Mouse (Mus musculus): ENCODE data around the gene Plac9a.
"Not testable (repeated sequence)": the region's sequence is repeated elsewhere in the genome, so short reads cannot be mapped to it uniquely, and the experiment has no call there.

The Plac9a gene

DNA sequence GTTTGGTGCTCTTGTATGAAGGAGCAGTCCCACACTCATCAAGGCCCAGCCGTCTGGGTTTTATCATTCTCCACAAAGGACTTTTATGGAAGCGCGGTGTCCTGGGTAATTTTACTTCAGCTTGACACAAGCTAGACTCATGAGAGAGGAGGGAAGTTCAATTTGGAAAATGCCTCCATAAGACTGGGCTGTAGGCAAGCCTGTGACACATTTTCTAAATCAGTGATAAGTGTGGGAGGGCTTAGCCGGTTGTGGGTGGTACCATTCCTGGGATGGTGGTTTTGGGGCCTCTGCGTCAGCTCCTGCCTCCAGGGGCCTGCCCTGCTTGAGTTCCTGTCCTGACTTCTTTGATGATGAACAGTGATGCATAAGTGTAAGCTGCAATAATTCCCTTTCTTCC is 37.6 kb downstream of the Plac9a start:
- DNase-seq (ENCODE audit: low spot score in 2 of 2) = no peak

DNA sequence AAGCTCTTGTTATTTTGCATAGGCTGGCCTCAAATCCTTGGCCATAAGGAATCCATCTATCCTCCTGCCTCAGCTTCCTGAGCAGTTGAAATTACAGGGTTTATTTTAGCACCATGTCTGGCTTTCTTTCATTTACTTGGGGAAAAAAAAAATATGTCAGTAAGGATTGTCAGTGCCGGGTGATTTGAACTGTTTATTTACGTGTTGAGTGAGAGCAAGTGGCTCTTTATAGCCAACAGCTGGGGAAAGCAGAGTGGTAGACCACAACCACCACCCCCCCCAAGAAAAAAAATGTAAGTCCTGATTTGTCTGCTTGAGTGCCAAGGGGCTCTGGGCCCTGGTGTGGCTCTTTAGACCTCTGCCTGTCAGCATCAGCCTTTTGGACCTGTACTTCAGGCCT is 39.2 kb downstream of the Plac9a start:
- DNase-seq (ENCODE audit: low spot score in 2 of 2) = no peak

DNA sequence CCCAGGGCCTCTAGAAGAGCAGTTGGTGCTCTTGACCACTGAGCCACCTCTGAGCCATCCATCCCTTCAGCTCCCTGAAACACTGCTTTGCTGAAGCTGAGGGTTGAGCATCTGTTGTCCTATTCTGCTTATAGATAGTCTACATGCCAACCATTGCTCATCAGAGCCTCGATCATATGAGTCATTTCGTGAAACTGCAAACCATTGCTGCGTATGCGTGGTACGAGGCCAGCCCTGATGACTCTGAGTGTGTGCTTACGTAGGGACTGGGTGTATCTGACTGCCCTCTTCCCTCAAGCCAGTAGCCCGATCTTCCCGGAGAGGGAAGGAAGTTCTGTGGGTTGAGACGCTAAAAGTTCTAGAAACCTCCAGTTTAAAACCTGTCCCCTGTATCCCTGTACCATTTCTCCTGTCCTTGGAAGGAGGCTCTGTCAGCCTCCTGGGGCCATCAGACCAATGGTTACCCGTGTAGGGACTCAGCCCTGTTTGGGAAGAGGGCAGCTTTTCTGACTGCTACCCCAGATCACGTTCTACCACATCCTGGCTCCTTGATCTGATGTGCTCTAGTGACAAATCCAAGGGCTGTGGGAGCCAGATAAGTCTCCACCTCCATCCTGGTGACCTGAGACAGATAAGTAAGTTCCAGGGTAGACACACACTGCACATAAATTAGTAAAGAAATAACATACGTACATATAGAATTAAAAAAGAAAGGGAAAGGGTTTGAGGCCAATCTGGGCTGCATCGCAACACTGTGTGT is 40.9 kb downstream of the Plac9a start:
- DNase-seq (ENCODE audit: low spot score in 2 of 2) = no peak

DNA sequence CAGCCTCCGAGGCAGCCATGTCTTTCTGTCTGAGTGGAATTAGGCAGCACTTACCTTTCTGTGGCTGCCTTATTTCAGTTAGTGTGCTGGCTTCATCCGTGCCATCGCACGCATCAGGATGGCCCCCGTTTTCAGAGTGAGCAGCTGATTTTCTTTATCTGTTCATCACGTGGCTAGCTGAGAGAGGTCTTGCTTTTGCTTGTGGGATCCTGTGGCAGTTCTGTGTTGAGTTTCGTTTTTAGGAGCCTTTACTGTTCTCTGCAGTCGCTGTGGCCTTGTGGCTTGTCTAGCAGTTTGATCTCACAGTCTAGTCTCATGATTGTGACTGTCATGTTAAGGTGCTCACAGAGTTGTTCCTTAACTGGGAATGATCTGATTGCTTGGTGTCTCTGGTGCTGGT is 45.0 kb downstream of the Plac9a start:
- DNase-seq (ENCODE audit: low spot score in 2 of 2) = no peak

DNA sequence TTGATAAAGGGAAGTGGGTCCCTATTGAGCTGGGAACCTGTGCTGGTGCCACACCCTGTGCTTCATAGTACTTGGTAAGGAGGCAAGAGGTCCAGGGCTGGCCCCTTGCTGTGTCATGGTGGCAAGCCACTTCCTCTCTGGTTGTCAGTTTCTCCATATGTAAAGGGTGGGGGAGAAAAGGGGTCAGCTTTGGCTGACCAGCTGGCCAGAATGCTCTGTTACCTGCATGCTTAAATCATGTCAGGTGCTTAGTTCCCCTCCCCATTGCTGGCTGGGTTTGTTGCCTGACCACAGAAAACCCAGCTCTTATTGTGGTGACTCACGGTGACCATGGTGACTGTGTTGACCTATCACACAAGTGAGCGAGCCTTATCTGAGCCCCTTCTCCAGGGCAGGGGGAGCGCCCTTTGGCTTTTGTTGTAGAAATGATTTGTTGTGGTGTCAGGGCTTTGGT is 45.7 kb downstream of the Plac9a start:
- DNase-seq (ENCODE audit: low spot score in 2 of 2) = peak in 1 of 2 experiments; percentile 39

DNA sequence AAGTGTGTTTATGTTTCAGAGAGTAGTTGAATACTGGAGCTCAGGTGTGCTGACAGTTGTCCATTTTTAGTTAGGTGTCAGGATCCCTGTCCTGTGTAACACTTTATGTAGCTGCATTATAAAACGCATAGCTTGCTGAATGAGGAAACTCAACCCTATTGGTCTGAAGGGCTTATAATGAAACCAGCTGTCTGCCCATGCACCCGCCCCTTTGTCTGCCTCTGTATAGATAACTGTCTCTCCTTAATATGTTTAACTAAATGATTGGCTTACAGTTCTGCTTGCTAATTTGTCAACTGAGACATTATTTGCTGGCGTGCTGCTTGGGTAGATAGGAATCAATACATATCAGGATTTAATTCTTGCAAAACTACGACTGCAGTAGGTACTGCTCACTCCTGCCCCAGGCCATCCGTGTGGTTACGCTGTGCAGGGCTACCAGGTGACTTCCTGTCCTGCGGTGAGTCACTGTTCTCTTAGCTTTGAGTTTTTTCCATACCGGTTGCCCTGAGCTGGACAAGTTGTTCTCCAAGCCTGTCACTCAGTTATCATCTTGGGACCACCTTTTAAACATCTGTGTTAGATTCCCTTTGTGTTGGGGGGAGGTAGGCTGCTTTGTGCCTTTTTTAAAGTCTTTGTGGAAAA is 47.5 kb downstream of the Plac9a start:
- no peak for DNase-seq (ENCODE audit: low spot score in 2 of 2)

- DNase-seq (ENCODE audit: low spot score in 2 of 2) = no peak
Measured at GRCm38 (mm10) chr14:25853717-25854452, 49.0 kb downstream of the Plac9a start.

- no peak for DNase-seq (ENCODE audit: low spot score in 2 of 2)
Measured at GRCm38 (mm10) chr14:25853295-25853694, 49.6 kb downstream of the Plac9a start.

DNA sequence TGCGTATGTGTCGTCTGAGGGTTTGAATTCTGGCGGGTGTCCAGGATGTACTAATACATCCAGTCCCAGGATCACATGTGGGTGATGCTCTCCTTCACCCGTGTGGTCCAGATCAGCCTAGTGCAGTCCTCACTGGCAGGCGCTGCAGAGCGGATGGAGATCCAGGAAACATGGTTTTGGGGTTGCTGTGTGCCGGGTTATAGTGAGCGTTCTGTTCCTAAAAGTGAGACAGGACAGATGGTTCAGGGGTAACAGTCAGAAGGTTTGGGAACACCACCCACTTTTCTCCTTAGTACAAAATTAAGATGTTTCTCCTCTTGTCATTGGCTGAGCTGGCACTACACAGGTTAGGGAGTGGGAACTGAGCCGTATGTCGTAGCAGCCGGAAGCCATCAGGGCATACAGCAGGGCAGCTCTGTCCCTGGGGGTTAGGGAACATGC is 50.8 kb downstream of the Plac9a start:
- no peak for DNase-seq (ENCODE audit: low spot score in 2 of 2)

DNA sequence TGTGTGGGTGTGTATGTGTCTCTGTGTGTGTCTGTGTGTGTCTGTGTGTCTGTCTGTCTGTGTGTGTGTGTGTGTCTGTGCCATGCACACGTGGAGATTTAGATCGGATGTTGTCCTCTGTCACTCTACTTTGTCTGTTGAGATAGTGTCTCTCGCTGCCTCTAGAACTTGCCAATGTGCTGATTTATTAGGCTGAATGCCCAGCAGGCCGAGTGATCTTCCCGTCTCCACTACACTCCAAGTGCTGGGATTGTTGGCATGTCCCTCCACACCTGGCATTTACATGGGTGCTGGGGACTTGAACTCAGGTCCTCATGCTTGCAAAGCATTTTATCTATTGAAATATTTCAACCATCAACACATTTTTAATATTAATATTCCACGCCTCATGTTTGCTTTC is 51.7 kb downstream of the Plac9a start:
- no peak for DNase-seq (ENCODE audit: low spot score in 2 of 2)

DNA sequence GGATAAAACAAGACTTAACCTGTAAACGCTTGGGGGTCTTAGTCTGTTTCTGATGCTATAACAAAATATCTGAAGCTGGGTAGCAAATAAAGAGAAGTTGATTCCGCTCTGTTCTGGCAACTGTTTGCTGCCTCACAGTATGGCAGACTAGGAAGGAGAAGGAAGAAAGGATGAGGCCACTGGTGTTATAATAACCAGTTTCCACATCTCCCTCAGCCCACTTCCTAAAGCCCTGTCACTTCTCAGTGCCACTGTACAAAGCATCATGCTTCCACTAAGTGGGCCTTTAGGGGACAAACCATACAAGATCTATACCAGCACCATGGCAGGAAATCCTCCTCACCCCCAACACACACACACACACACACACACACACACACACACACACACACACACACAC is 52.5 kb downstream of the Plac9a start:
- DNase-seq (ENCODE audit: low spot score in 2 of 2) = no peak

DNA sequence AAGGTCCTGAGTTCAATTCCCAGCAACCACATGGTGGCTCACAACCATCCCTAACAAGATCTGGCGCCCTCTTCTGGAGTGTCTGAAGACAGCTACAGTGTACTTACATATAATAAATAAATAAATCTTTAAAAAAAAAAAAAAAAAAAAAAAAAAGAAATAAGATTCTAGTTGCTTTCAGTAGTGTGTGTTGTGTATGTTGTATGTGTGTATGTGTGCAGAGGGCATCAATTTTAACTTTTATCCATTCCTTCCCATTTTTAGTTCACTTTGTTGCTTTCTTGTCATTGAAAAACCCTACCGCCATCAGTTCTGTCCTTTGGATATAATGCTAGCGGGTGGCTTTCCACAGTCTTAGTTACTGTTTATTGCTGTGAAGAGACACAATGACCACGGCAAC is 54.2 kb downstream of the Plac9a start:
- not testable (repeated sequence) for DNase-seq (ENCODE audit: low spot score in 2 of 2)

DNA sequence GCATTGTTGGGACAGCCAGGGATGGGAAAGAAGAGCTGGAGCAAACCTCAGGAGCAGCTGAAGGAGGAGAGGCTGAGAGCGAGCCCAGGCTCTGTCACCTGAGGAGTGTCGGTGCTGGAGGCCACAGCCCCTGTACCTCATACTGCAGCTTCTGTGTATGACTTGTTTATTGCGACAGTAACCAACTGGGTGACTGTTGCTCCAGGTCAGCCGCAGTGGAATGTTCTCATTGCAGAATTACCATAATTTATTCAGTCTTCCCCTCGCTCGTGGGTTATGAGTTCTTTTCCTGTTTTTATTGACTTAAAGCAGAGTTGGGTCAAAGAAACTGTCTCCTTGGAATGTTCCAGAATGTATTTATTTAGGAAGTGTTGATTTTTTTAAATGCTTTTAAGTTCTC is 54.7 kb downstream of the Plac9a start:
- DNase-seq (ENCODE audit: low spot score in 2 of 2) = no peak

DNA sequence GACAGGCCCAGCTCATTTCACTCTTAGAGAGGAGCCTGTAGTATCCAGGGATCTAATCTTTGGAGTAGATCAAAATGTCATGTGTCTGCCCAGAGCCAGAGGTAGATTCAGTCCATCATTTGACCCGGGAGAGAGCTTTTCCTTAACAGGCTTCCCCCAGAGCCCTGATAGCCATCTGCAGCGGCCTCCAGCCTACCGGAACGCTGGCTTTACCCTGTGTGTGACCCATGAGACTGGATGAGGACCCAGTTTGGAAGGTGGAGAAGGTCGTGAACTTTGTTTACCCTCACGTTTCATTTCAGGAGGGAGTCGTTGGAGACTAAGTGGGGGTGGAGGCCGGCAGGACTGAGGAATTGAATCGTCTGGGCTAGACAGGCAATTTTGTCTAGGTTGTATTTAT is 55.2 kb downstream of the Plac9a start:
- no peak for DNase-seq (ENCODE audit: low spot score in 2 of 2)

DNA sequence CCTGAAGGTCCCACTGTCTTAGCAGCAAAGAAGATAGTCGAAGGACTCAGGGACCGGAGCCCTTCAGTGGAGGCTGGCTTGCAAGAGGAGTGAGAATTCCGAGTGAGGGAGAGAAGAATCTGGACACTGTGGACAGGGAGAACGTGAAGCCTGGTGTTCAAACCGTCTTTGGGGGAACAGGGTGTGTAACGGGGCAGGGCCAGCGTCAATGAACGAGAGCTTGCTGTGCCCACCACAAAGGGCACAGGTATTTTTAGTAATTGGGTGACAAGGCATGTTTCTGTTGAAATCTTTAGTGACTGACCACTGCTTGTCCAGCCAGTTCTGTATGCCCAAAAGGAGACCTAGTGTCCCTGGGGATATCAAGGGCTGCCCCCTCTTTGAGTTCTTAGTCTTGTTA is 56.4 kb downstream of the Plac9a start:
- DNase-seq (ENCODE audit: low spot score in 2 of 2) = no peak

- no peak for DNase-seq (ENCODE audit: low spot score in 2 of 2)
Measured at GRCm38 (mm10) chr14:25845832-25846383, 57.0 kb downstream of the Plac9a start.

DNA sequence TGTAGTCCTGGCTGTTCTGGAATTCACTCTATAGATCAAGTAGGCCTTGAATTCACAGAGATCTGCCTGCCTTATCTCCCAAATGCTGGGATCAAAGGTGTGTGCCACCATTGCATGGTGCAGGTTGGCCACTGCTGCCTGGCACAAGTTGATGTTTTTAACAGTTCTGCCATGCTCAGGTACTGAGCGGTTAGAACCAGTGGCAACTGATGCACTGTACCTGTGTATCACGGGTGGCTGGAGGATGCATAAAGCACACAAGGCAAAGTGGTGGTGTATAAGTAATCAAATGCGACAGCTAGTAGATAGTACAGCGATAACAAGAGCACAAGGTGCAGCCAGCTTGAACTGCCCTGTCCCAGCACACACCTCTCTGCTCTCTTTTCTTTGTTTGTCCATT is 58.5 kb downstream of the Plac9a start:
- no peak for DNase-seq (ENCODE audit: low spot score in 2 of 2)

DNA sequence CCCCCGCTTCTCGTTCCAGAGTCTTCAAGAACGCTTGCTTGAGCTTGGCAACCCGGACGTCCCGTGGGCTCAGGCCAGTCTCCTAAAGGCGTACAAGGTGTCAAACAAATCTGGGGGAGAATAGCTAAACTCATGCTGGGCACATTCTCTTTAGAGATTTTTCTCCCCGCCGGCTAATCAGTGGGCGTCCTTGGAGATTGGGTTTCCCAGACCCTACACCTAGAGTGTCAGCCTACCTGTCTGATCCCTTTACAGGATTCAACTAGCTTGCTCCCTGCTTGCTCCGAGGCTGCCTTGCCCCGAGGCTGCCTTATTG is 60.3 kb downstream of the Plac9a start:
- no peak for DNase-seq (ENCODE audit: low spot score in 2 of 2)

DNA sequence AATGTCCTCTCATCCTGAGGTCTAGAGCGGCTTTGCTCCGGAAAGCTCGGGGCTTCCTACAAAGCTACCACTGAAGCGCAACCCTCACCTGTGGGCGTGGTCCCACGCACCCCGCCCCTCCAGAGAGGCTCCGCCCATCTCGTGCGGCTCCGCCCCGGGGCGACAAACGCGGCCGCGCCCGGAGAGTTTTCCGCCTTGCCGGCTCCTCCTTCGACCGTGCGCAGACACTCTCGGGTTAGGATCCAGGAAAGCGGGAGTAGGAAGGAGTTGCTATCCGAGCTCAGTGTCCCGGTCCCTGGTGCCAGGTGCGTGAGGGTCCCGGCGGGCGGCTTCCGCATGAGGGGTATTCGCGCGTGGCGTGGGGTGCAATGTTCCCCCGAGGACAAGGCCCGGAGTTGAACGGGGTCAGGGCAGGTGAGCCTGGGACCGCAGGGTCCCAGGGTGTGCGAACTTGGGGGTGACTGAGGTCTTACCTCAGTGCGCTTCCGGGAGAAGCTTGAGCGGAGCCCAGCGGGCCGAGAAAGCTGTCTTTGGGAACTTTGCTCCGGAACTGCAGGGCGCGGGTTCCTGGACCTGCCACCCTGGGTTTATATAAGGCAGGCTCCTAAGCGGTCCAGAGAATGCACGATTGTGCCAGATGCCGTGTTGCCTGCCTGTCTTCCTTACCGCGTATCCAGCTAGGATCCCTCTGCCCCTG is 60.8 kb downstream of the Plac9a start, which contains the start of gene Anxa11:
Gene Anxa11 (plus strand): TSS at position 166 of the 697 bp plus-strand sequence.
- DNase-seq (ENCODE audit: low spot score in 2 of 2) = peak; percentile 89 to 94

- no peak for DNase-seq (ENCODE audit: low spot score in 2 of 2)
Measured at GRCm38 (mm10) chr14:25841579-25841978, 61.3 kb downstream of the Plac9a start.

- no peak for DNase-seq (ENCODE audit: low spot score in 2 of 2)
Measured at GRCm38 (mm10) chr14:25840961-25841360, 61.9 kb downstream of the Plac9a start.

GRCm38 (mm10) chr14:25839791-25840190 is 63.1 kb downstream of the Plac9a start:
- no peak for DNase-seq (ENCODE audit: low spot score in 2 of 2)

All from spleen, postnatal 4 days (tissue).